Mouse (Mus musculus) ES-E14 (cell line): ENCODE measurements around the gene Zfp579.

ENCODE experiments used
- CHD2 ChIP-seq: IDR thresholded peaks from 2 replicates; pipeline ENCODE4 v1.6.1; 2014; ENCODE audit warnings: mild to moderate bottlenecking, low read depth, low read length, inconsistent platforms
- ZNF384 ChIP-seq: IDR thresholded peaks from 2 replicates; pipeline ENCODE4 v1.6.1; 2012; ENCODE audit warnings: low read depth, low read length, inconsistent platforms

GRCm38 (mm10) chr7:4937392-4937791 is 58.6 kb downstream of the Zfp579 start:
- TF ChIP-seq CHD2 = no peak
- no peak for TF ChIP-seq ZNF384
